Mouse (Mus musculus): ENCODE measurements at regions not wholly inside any gene's neighbourhood (a gene's known extent, or its start where the extent isn't known, plus 50 kb on each side); places are given as distances from the start of the nearest gene placed in this dataset.

DNA sequence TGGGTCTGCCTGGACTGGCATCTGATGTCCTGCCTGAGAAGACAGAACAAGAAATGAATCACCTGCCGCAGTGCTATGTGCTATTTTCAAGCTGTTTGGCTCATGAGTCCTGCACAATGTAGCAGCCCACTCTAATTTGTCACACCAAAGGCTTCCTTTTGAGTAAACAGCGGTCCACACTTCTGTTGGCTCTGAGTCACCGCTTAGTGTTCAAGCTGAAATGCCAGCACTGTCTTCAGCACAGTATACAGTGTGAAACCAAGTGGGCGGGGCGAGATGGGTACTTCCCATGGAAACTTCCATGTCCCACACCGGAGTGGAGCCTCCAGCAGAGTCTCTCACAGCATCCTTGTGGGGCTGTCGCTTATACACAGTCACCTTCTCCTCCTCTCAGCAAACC is 168.8 kb upstream of the Ado start:
- no peak for TF ChIP-seq CTCF (IDR thresholded peaks at IDR 0.05; ENCODE audit: low read depth)
- no peak for TF ChIP-seq EP300 (IDR thresholded peaks at IDR 0.05; ENCODE audit: low read depth)
